ENCODE assay signal across 9 mouse cellular contexts in genomic region chr10:118370443-118370842, GRCm38 (mm10). TPM values are rescaled to one million over a fixed set of nuclear protein-coding genes. Genes with fewer than 3 reads are reported as not detected.
A peak's percentile ranks its signal among the peaks of the same experiment; 100 is the strongest.
DNase-seq lines count a peak whose midpoint lies in the region; ATAC-seq and TF ChIP-seq lines count a peak whose summit lies in the region.
"Had no signal": no experiment of that assay in that cellular context is flagged by ENCODE, and none has a peak within 500 bp of the region (broad histone marks: within the 10 kb centered on the region; RNA-seq: fewer than 3 reads in every experiment).

No protein-coding gene starts in this region.

- intact Hi-C loops in heart, postnatal 10 days (cut with DNase I), result loop anchor here (1.0 to 2.0 kb wide), 3 partner anchors 214 to 710 kb away; no protein-coding TSS in a partner anchor

- no peak for TF ChIP-seq POLR2A in CH12.LX (IDR thresholded peaks at IDR 0.05; ENCODE audit: low read depth, low read length)
- TF ChIP-seq POLR2A in testis, adult 2 months (IDR thresholded peaks at IDR 0.05; ENCODE audit: control insufficient read depth, low read depth, low read length), result no peak

- H3K27me3 ChIP-seq in CH12.LX (replicated peaks), result no peaks in the 10 kb centered on the region
- H3K27me3 ChIP-seq in forebrain, embryonic 14.5 days (replicated peaks; ENCODE audit: control insufficient read depth, insufficient read depth, low read length), result no peaks in the 10 kb centered on the region
- no peaks in the 10 kb centered on the region for H3K27me3 ChIP-seq in liver, embryonic 16.5 days (ENCODE audit: control insufficient read depth, insufficient read depth, low read depth, low read length)
- H3K27me3 ChIP-seq in neural tube, embryonic 13.5 days, result no peaks in the 10 kb centered on the region
- H3K27me3 ChIP-seq in testis, adult 2 months (ENCODE audit: control insufficient read depth, insufficient read depth, low read length), result no peaks in the 10 kb centered on the region

- WGBS in forebrain, embryonic 14.5 days, result 9% methylated on average over 10 of the region's 10 CpGs
- 5% methylated on average over 10 of the region's 10 CpGs for WGBS in liver, embryonic 16.5 days (ENCODE audit: insufficient replicate concordance)
- 8% methylated on average over 10 of the region's 10 CpGs for WGBS in neural tube, embryonic 13.5 days

- H3K27ac ChIP-seq in CH12.LX (ENCODE audit: insufficient read depth, low read depth), result no peak overlapping the region
- no peak overlapping the region for H3K27ac ChIP-seq in forebrain, embryonic 14.5 days (ENCODE audit: low read depth, low read length)
- no peak overlapping the region for H3K27ac ChIP-seq in liver, embryonic 16.5 days (ENCODE audit: low read length)
- H3K27ac ChIP-seq in neural tube, embryonic 13.5 days (replicated peaks), result no peak overlapping the region
- no peak overlapping the region for H3K27ac ChIP-seq in testis, adult 2 months (ENCODE audit: control insufficient read depth, insufficient read depth, low read depth, low read length)
- H3K27ac ChIP-seq: macrophage had no signal

- TF ChIP-seq EP300 in CH12.LX (IDR thresholded peaks at IDR 0.05; ENCODE audit: low read length), result no peak

- H3K4me3 ChIP-seq in CH12.LX (replicated peaks in 1 of 3; ENCODE audit: low read depth in 2 of 3, low read length in 2 of 3, poor library complexity in 1 of 3), result no peak overlapping the region
- H3K4me3 ChIP-seq in forebrain, embryonic 14.5 days (ENCODE audit: low read depth, low read length), result no peak overlapping the region
- H3K4me3 ChIP-seq in liver, embryonic 16.5 days (ENCODE audit: low read depth, low read length), result no peak overlapping the region
- 0 out of 2 replicates have a peak overlapping the region, but pooled peaks have one; percentile 15 for H3K4me3 ChIP-seq in neural tube, embryonic 13.5 days
- no peak overlapping the region for H3K4me3 ChIP-seq in testis, adult 2 months (ENCODE audit: control insufficient read depth, low read depth, low read length)

- peak; percentile 87 for DNase-seq in CH12.LX (ENCODE audit: extremely low read depth)
- peak; percentile 56 for DNase-seq in c-Kit-positive CD71-positive TER-119-negative erythroid progenitor cells, embryonic 14.5 days (ENCODE audit: low read depth)
- peak; percentile 94 for DNase-seq in forebrain, embryonic 14.5 days (ENCODE audit: low spot score)
- DNase-seq in heart, postnatal 10 days, result peak; percentile 85 to 90
- peak; percentile 86 to 89 for DNase-seq in kidney, postnatal 4 days

- no peaks in the 10 kb centered on the region for H3K79me2 ChIP-seq in CH12.LX (replicated peaks; ENCODE audit: control insufficient read depth, extremely low read depth, insufficient read depth, poor library complexity, severe bottlenecking)

- TF ChIP-seq CTCF in CH12.LX (conservative IDR thresholded peaks at IDR 0.05 in 1 of 2, IDR thresholded peaks at IDR 0.05 in 1 of 2; ENCODE audit: low read depth in 2 of 2, low read length in 2 of 2), result peak; percentile 87 to 99
- peak; percentile 96 for TF ChIP-seq CTCF in testis, adult 2 months (IDR thresholded peaks at IDR 0.05; ENCODE audit: control insufficient read depth, insufficient read depth, insufficient replicate concordance, low read depth, low read length)

- no peak overlapping the region for H3K9ac ChIP-seq in CH12.LX (ENCODE audit: insufficient read depth, low read depth)
- H3K9ac ChIP-seq in forebrain, embryonic 14.5 days (ENCODE audit: low read length), result no peak overlapping the region; the same call in 1 of the 2 replicates
- no peak overlapping the region for H3K9ac ChIP-seq in liver, embryonic 16.5 days (ENCODE audit: low read depth, low read length)
- peak overlapping the region; percentile 60; the same call in 1 of the 2 replicates for H3K9ac ChIP-seq in neural tube, embryonic 13.5 days

- peak overlapping the region; percentile 82 for H3K4me2 ChIP-seq in CH12.LX (ENCODE audit: insufficient read depth, low read depth, poor library complexity, severe bottlenecking)
- peak overlapping the region; percentile 33; the same call in 1 of the 2 replicates for H3K4me2 ChIP-seq in forebrain, embryonic 14.5 days (ENCODE audit: low read length)
- H3K4me2 ChIP-seq in liver, embryonic 16.5 days (ENCODE audit: low read depth, low read length), result no peak overlapping the region
- peak overlapping the region; percentile 49 for H3K4me2 ChIP-seq in neural tube, embryonic 13.5 days

- dilution Hi-C loops in CH12.LX (cut with MboI; ENCODE audit: extremely low pct_ligation_motif_present, extremely low pct_unique_long_range_greater_than_20kb, low sequenced_read_pairs), result no loop called here

- H3K36me3 ChIP-seq in CH12.LX (replicated peaks in 1 of 2; ENCODE audit: control insufficient read depth in 1 of 2, insufficient read depth in 1 of 2, low read length in 1 of 2), result no peaks in the 10 kb centered on the region
- H3K36me3 ChIP-seq in forebrain, embryonic 14.5 days (ENCODE audit: control insufficient read depth, insufficient read depth, low read length), result no peaks in the 10 kb centered on the region
- H3K36me3 ChIP-seq in liver, embryonic 16.5 days (ENCODE audit: control insufficient read depth, insufficient read depth), result no peaks in the 10 kb centered on the region
- no peaks in the 10 kb centered on the region for H3K36me3 ChIP-seq in neural tube, embryonic 13.5 days
- no peaks in the 10 kb centered on the region for H3K36me3 ChIP-seq in testis, adult 2 months (ENCODE audit: control insufficient read depth, insufficient read depth, low read length)

- peaks cover 4% of the 10 kb centered on the region for H3K9me3 ChIP-seq in CH12.LX (replicated peaks; ENCODE audit: low read length)
- no peaks in the 10 kb centered on the region for H3K9me3 ChIP-seq in forebrain, embryonic 14.5 days (replicated peaks; ENCODE audit: control insufficient read depth, low read length)
- H3K9me3 ChIP-seq in liver, embryonic 16.5 days (replicated peaks; ENCODE audit: control insufficient read depth, low read length), result no peaks in the 10 kb centered on the region
- peaks cover 4% of the 10 kb centered on the region; the same call in 1 of the 2 replicates for H3K9me3 ChIP-seq in neural tube, embryonic 13.5 days

- peak; percentile 98 for ATAC-seq in forebrain, embryonic 14.5 days
- ATAC-seq in liver, embryonic 16.5 days (ENCODE audit: low read depth), result peak; percentile 48
- ATAC-seq in neural tube, embryonic 13.5 days (ENCODE audit: low read depth), result peak; percentile 86

- in situ Hi-C loops in CH12.LX (cut with MboI; ENCODE audit: low pct_ligation_motif_present, low pct_unique_long_range_greater_than_20kb, low sequenced_read_pairs), result loop anchor here (25.0 kb wide), 1 partner anchor 208 kb away; no protein-coding TSS in a partner anchor

- H3K4me1 ChIP-seq in CH12.LX (ENCODE audit: control insufficient read depth in 1 of 2, insufficient read depth in 2 of 2), result no peaks in the 10 kb centered on the region
- H3K4me1 ChIP-seq in forebrain, embryonic 14.5 days (ENCODE audit: control insufficient read depth, insufficient read depth, low read length), result no peaks in the 10 kb centered on the region
- H3K4me1 ChIP-seq in liver, embryonic 16.5 days (ENCODE audit: control insufficient read depth, low read depth, low read length), result no peaks in the 10 kb centered on the region
- H3K4me1 ChIP-seq in neural tube, embryonic 13.5 days (replicated peaks), result no peaks in the 10 kb centered on the region
- H3K4me1 ChIP-seq in testis, adult 2 months (ENCODE audit: control insufficient read depth, insufficient read depth, low read length), result peaks cover 5% of the 10 kb centered on the region

- TF ChIP-seq RAD21 in CH12.LX (IDR thresholded peaks at IDR 0.05; ENCODE audit: low read depth, low read length), result peak; percentile 96

RNA-seq across cellular contexts. Expression of gene Gm9049, which starts 16.5 kb away (rescaled TPM):
- 0.08 and 0.13 TPM in 2 replicates for total RNA-seq in CH12.LX (2012; rRNA removed)
- total RNA-seq in CH12.LX (2014; rRNA removed), result 0.27 and 0.34 TPM in 2 replicates
- polyA plus RNA-seq in CH12.LX (2012; ENCODE audit: insufficient read length, low read depth), result not detected in 2 replicates
- 0.11 and 0.12 TPM in 2 replicates for polyA plus RNA-seq in forebrain, embryonic 14.5 days (2014; fragmentation: Nextera tagmentation; extraction: Ambion mirVana)
- not detected for total RNA-seq in heart, postnatal 10 days (2021)
- not detected in 2 replicates for polyA plus RNA-seq in liver, embryonic 16.5 days (2015; fragmentation: Nextera tagmentation; extraction: Ambion mirVana)
- polyA plus RNA-seq in neural tube, embryonic 13.5 days (2015; fragmentation: Nextera tagmentation; extraction: Ambion mirVana), result not detected in 2 replicates
- polyA plus RNA-seq in testis, adult 2 months (2012; rRNA removed), result not detected in 2 replicates

RNA-seq across cellular contexts. Expression of gene Gm9048, which starts 22.0 kb away (rescaled TPM):
- total RNA-seq in CH12.LX (2012; rRNA removed) (not detected in 2 replicates), CH12.LX (2014; rRNA removed) (not detected in 2 replicates)
- polyA plus RNA-seq in CH12.LX (2012; ENCODE audit: insufficient read length, low read depth), result not detected in 2 replicates
- not detected in 2 replicates for polyA plus RNA-seq in forebrain, embryonic 14.5 days (2014; fragmentation: Nextera tagmentation; extraction: Ambion mirVana)
- not detected for total RNA-seq in heart, postnatal 10 days (2021)
- polyA plus RNA-seq in liver, embryonic 16.5 days (2015; fragmentation: Nextera tagmentation; extraction: Ambion mirVana), result not detected in 2 replicates
- not detected in 2 replicates for polyA plus RNA-seq in neural tube, embryonic 13.5 days (2015; fragmentation: Nextera tagmentation; extraction: Ambion mirVana)
- not detected in 2 replicates for polyA plus RNA-seq in testis, adult 2 months (2012; rRNA removed)
- polyA plus RNA-seq: macrophage had no signal

RNA-seq across cellular contexts. Expression of gene Gm9046, which starts 27.4 kb away (rescaled TPM):
- total RNA-seq in CH12.LX (2012; rRNA removed) (not detected in 2 replicates), CH12.LX (2014; rRNA removed) (not detected in 2 replicates)
- not detected in 2 replicates for polyA plus RNA-seq in CH12.LX (2012; ENCODE audit: insufficient read length, low read depth)
- polyA plus RNA-seq in forebrain, embryonic 14.5 days (2014; fragmentation: Nextera tagmentation; extraction: Ambion mirVana), result not detected in 2 replicates
- total RNA-seq in heart, postnatal 10 days (2021), result not detected
- not detected in 2 replicates for polyA plus RNA-seq in liver, embryonic 16.5 days (2015; fragmentation: Nextera tagmentation; extraction: Ambion mirVana)
- polyA plus RNA-seq in neural tube, embryonic 13.5 days (2015; fragmentation: Nextera tagmentation; extraction: Ambion mirVana), result not detected in 2 replicates
- not detected in 2 replicates for polyA plus RNA-seq in testis, adult 2 months (2012; rRNA removed)
- polyA plus RNA-seq: macrophage had no signal

RNA-seq across cellular contexts. Expression of gene Gm9045, which starts 32.8 kb away (rescaled TPM):
- total RNA-seq in CH12.LX (2012; rRNA removed), result 0.08 and 0.13 TPM in 2 replicates
- total RNA-seq in CH12.LX (2014; rRNA removed), result 0.27 and 0.34 TPM in 2 replicates
- not detected in 2 replicates for polyA plus RNA-seq in CH12.LX (2012; ENCODE audit: insufficient read length, low read depth)
- polyA plus RNA-seq in forebrain, embryonic 14.5 days (2014; fragmentation: Nextera tagmentation; extraction: Ambion mirVana), result 0.11 and 0.12 TPM in 2 replicates
- not detected for total RNA-seq in heart, postnatal 10 days (2021)
- not detected in 2 replicates for polyA plus RNA-seq in liver, embryonic 16.5 days (2015; fragmentation: Nextera tagmentation; extraction: Ambion mirVana)
- polyA plus RNA-seq in neural tube, embryonic 13.5 days (2015; fragmentation: Nextera tagmentation; extraction: Ambion mirVana), result not detected in 2 replicates
- polyA plus RNA-seq in testis, adult 2 months (2012; rRNA removed), result not detected in 2 replicates

RNA-seq across cellular contexts. Expression of gene Gm9044, which starts 38.2 kb away (rescaled TPM):
- total RNA-seq in CH12.LX (2012; rRNA removed) (not detected in 2 replicates), CH12.LX (2014; rRNA removed) (not detected in 2 replicates)
- not detected in 2 replicates for polyA plus RNA-seq in CH12.LX (2012; ENCODE audit: insufficient read length, low read depth)
- polyA plus RNA-seq in forebrain, embryonic 14.5 days (2014; fragmentation: Nextera tagmentation; extraction: Ambion mirVana), result not detected in 2 replicates
- not detected for total RNA-seq in heart, postnatal 10 days (2021)
- not detected in 2 replicates for polyA plus RNA-seq in liver, embryonic 16.5 days (2015; fragmentation: Nextera tagmentation; extraction: Ambion mirVana)
- not detected in 2 replicates for polyA plus RNA-seq in neural tube, embryonic 13.5 days (2015; fragmentation: Nextera tagmentation; extraction: Ambion mirVana)
- not detected in 2 replicates for polyA plus RNA-seq in testis, adult 2 months (2012; rRNA removed)
- polyA plus RNA-seq: macrophage had no signal

Comparison
In these comparisons a context has a peak if more than half of its experiments do, and no peak if none do; other contexts are left out.
1. ATAC-seq: peak in every context shown above with its lines; median percentile 98 in forebrain, embryonic 14.5 days; 86 in neural tube, embryonic 13.5 days; 48 in liver, embryonic 16.5 days.